ENCODE assay signal across 8 mouse cellular contexts in the genomic region with DNA sequence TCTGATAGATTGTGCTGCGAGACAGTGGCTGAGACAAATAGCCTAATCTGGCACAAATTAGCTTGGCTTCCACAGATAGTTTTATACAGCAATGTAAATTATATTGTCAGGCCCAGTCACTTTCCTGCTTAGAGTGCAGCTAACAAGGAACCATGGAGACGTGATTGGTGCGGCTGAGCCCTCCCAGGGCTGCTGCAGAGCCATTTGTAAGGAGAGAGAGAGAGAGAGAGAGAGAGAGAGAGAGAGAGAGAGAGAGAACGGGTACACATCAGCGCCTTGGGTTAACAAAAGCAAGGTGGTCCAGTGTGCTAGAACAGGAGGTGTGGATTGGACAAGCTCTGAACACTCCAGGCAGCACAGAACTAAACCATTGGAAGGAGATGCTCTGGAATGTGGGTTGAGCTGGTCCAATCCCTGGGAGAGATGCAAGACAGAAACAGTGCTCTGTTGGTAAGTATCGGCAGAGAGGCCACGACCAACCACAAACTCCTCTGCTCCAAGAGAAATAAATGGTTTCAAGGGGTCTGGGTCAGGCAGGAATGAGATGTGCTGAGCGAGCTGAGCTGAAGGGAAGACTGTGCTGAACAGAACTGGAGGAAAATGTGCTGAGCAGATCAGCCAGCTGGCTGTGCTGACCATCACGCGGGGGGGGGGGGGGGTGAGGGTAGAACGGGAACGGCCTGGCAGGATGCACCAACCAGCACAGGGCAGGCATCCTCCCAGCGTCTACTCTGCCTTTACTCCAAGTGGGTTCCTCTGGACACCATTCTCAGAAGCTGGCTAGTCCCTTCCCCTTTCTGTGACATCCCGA.
DNase-seq lines count a peak whose midpoint lies in the region; ATAC-seq lines count a peak whose summit lies in the region.

No protein-coding gene starts in this region.

- ATAC-seq in liver, embryonic 12.5 days: peak; percentile 15; the same call in 1 of the 2 replicates
- ATAC-seq in granulocyte monocyte progenitor cell, adult 5-6 weeks (replicated peaks; ENCODE audit: poor library complexity, severe bottlenecking): peak; percentile 29; the same call in 1 of the 2 replicates
- ATAC-seq in midbrain, embryonic 16.5 days: peak; percentile 74

- peaks cover 21% of the 10 kb centered on the region for H3K4me1 ChIP-seq in liver, embryonic 12.5 days
- H3K4me1 ChIP-seq in midbrain, embryonic 16.5 days (ENCODE audit: control insufficient read depth, insufficient read depth, low read length): peaks cover 13% of the 10 kb centered on the region

- H3K4me3 ChIP-seq in liver, embryonic 12.5 days: no peak overlapping the region
- no peak overlapping the region for H3K4me3 ChIP-seq in midbrain, embryonic 16.5 days (ENCODE audit: low read depth, low read length)

- no peak for DNase-seq in liver
- peak; percentile 17 for DNase-seq in embryo, embryonic 11.5 days (ENCODE audit: low read depth, low spot score)
- no peak for DNase-seq in c-Kit-positive CD71-positive TER-119-positive erythroid progenitor cells, embryonic 14.5 days (ENCODE audit: low spot score)
- no peak for DNase-seq in layer of hippocampus, adult 9-10 months (ENCODE audit: low spot score)
- DNase-seq in left cerebral cortex, adult 18-20 months (ENCODE audit: low spot score in 2 of 2): no peak

- H3K4me2 ChIP-seq in liver, embryonic 12.5 days: peak overlapping the region; percentile 43
- H3K4me2 ChIP-seq in midbrain, embryonic 16.5 days (ENCODE audit: low read length): 0 out of 2 replicates have a peak overlapping the region, but pooled peaks have one; percentile 1

- H3K27ac ChIP-seq in liver, embryonic 12.5 days: no peak overlapping the region
- peak overlapping the region; percentile 25 for H3K27ac ChIP-seq in midbrain, embryonic 16.5 days (ENCODE audit: low read length)

- WGBS in liver, embryonic 12.5 days (ENCODE audit: insufficient replicate concordance): 51% methylated on average over 10 of the region's 14 CpGs
- 55% methylated on average over 10 of the region's 14 CpGs for WGBS in midbrain, embryonic 16.5 days

- H3K9ac ChIP-seq in liver, embryonic 12.5 days: no peak overlapping the region
- no peak overlapping the region for H3K9ac ChIP-seq in midbrain, embryonic 16.5 days (ENCODE audit: low read depth, low read length)

- H3K27me3 ChIP-seq in liver, embryonic 12.5 days (replicated peaks): 0 out of 2 replicates have a peak, but pooled peaks cover 9% of the 10 kb centered on the region
- no peaks in the 10 kb centered on the region for H3K27me3 ChIP-seq in midbrain, embryonic 16.5 days (ENCODE audit: control insufficient read depth, insufficient read depth, low read depth, low read length)

- no peaks in the 10 kb centered on the region for H3K36me3 ChIP-seq in liver, embryonic 12.5 days
- H3K36me3 ChIP-seq in midbrain, embryonic 16.5 days (ENCODE audit: control insufficient read depth, insufficient read depth, low read length): no peaks in the 10 kb centered on the region

- H3K9me3 ChIP-seq in liver, embryonic 12.5 days (replicated peaks): no peaks in the 10 kb centered on the region
- no peaks in the 10 kb centered on the region for H3K9me3 ChIP-seq in midbrain, embryonic 16.5 days (replicated peaks; ENCODE audit: control insufficient read depth, low read length, poor library complexity, severe bottlenecking)

Comparison
In these comparisons a context has a peak if more than half of its experiments do, and no peak if none do; other contexts are left out.
1. ATAC-seq: peak in every context shown above with its lines; median percentile 74 in midbrain, embryonic 16.5 days; 29 in granulocyte monocyte progenitor cell, adult 5-6 weeks; 15 in liver, embryonic 12.5 days.